Mouse (Mus musculus) brain, embryonic 14.5 days (tissue): ENCODE measurements around the gene Leng1.

Experiments
- CTCF ChIP-seq: fragments of 200-500 bp; IDR thresholded peaks from 2 replicates; pipeline ENCODE4 v1.5.1; 2012; ENCODE audit warnings: inconsistent platforms, mild to moderate bottlenecking, moderate library complexity, borderline replicate concordance; ENCODE audit not compliant: insufficient read depth, insufficient read length; ENCODE audit errors: extremely low read depth
- POLR2A ChIP-seq: fragments of 200-500 bp; IDR thresholded peaks from 2 replicates; pipeline ENCODE4 v1.6.1; 2012; ENCODE audit warnings: mild to moderate bottlenecking, inconsistent platforms, borderline replicate concordance; ENCODE audit not compliant: poor library complexity, insufficient read depth, insufficient read length, severe bottlenecking; ENCODE audit errors: extremely low read depth

DNA sequence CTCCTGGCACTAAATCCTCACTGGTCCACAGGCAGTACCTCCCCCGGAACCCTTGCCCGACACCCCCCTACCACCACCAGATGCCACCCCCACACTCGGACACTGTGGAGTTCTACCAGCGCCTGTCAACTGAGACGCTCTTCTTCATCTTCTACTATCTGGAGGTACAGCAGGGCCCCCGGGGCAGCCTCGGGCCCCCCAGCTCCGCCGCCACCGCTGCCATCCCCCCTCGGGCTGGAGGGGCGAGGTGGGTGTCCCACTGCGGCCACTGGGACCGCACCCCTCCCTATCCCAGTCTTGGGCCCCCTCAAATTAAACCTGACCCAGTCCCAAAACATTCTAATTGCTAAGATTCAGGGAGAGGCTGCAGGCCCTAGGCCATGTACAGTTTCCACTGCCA is 7.1 kb downstream of the Leng1 start:
- TF ChIP-seq CTCF = no peak
- TF ChIP-seq POLR2A = no peak
